Mouse (Mus musculus) kidney, adult 2 months (tissue): ENCODE measurements around the gene Uggt2.

Experiments
- CTCF ChIP-seq: fragments of 200-500 bp; conservative IDR thresholded peaks from 2 replicates; pipeline ENCODE4 v1.5.1; 2011; ENCODE audit warnings: low read depth, mild to moderate bottlenecking, control low read depth, low read length, moderate library complexity, mixed read lengths; ENCODE audit not compliant: insufficient read depth, insufficient read length
- POLR2A ChIP-seq: fragments of 200-500 bp; IDR thresholded peaks from one replicate; pipeline ENCODE4 v1.6.1; 2011; ENCODE audit warnings: low read depth, low read length, control low read depth

- TF ChIP-seq POLR2A (no peak), CTCF (no peak)
Observed at GRCm38 (mm10) chr14:118951912-118952583, 147.2 kb downstream of the Uggt2 start.
